Mouse (Mus musculus) ES-E14 (cell line): ENCODE measurements around the gene Rabep2.

Source experiments
- HCFC1 ChIP-seq: IDR thresholded peaks from 2 replicates; pipeline ENCODE4 v1.6.1; 2012; ENCODE audit warnings: low read length, inconsistent platforms, borderline replicate concordance; ENCODE audit not compliant: insufficient read depth
- MAFK ChIP-seq: IDR thresholded peaks from 2 replicates; pipeline ENCODE4 v1.6.1; 2014; ENCODE audit warnings: mild to moderate bottlenecking, low read depth, low read length, inconsistent platforms; ENCODE audit not compliant: insufficient read depth
- ZC3H11A ChIP-seq: IDR thresholded peaks from 2 replicates; pipeline ENCODE4 v1.6.1; 2012; ENCODE audit warnings: low read depth, mild to moderate bottlenecking, inconsistent platforms, low read length, borderline replicate concordance
- ZNF384 ChIP-seq: IDR thresholded peaks from 2 replicates; pipeline ENCODE4 v1.6.1; 2012; ENCODE audit warnings: low read depth, low read length, inconsistent platforms

- TF ChIP-seq ZNF384 (no peak), MAFK (no peak), HCFC1 (no peak), ZC3H11A (no peak)
These were observed 15.4 kb downstream of the Rabep2 start for GRCm38 (mm10) chr7:126443997-126444396.
